Mouse (Mus musculus) MEL (cell line): ENCODE data around the gene Gm21969. TPM values are rescaled to one million over a fixed set of nuclear protein-coding genes. Genes with fewer than 3 reads are reported as not detected.

Experiments used
- DNase-seq: peaks from one replicate; pipeline ENCODE4 v3.0.0; 2011; ENCODE audit warnings: low read depth, low spot score
- H3K27ac ChIP-seq: 2 replicates; pipeline ENCODE4 v1.5.1; 2012; ENCODE audit warnings: low read depth, mild to moderate bottlenecking, control low read depth, low read length, moderate library complexity; ENCODE audit not compliant: control insufficient read depth
- H3K27me3 ChIP-seq, 2 experiments: fragments of 150-350 bp in 1 of 2; sonication (generic) in 1 of 2; 2 replicates each; pipeline ENCODE4 v1.6.1; 2012; ENCODE audit warnings: low read length in 2 of 2, mild to moderate bottlenecking in 2 of 2, improper control_type of control experiment in 1 of 2, moderate library complexity in 1 of 2; ENCODE audit not compliant: insufficient read depth in 2 of 2, control insufficient read depth in 1 of 2
- H3K36me3 ChIP-seq, 2 experiments: 2 replicates each; pipeline ENCODE4 v1.6.1; 2012 to 2014; ENCODE audit warnings: low read length in 2 of 2, improper control_type of control experiment in 1 of 2, inconsistent platforms in 1 of 2, mild to moderate bottlenecking in 1 of 2; ENCODE audit not compliant: insufficient read depth in 2 of 2, control insufficient read depth in 1 of 2
- H3K4me1 ChIP-seq, 2 experiments: fragments of 150-350 bp in 1 of 2; sonication (generic) in 1 of 2; 2 replicates each; pipeline ENCODE4 v1.6.1; 2012; ENCODE audit warnings: low read length in 2 of 2, improper control_type of control experiment in 1 of 2, mild to moderate bottlenecking in 1 of 2; ENCODE audit not compliant: insufficient read depth in 2 of 2, control insufficient read depth in 1 of 2
- H3K4me3 ChIP-seq, 2 experiments: fragments of 150-350 bp in 1 of 2; sonication (generic) in 1 of 2; 2 replicates each; pipeline ENCODE4 v1.5.1; 2012; ENCODE audit warnings: low read depth in 2 of 2, low read length in 2 of 2, mild to moderate bottlenecking in 2 of 2, moderate library complexity in 2 of 2, control low read depth in 1 of 2, improper control_type of control experiment in 1 of 2; ENCODE audit not compliant: control insufficient read depth in 1 of 2, insufficient read depth in 1 of 2
- H3K79me2 ChIP-seq: 2 replicates; pipeline ENCODE4 v1.6.1; 2012; ENCODE audit warnings: mild to moderate bottlenecking, low read length, moderate library complexity; ENCODE audit not compliant: control insufficient read depth, poor library complexity, insufficient read depth
- H3K9ac ChIP-seq: 2 replicates; pipeline ENCODE4 v1.6.1; 2012; ENCODE audit warnings: low read depth, mild to moderate bottlenecking, control low read depth, low read length, moderate library complexity; ENCODE audit not compliant: control insufficient read depth, poor library complexity, severe bottlenecking
- H3K9me3 ChIP-seq: fragments of 150-350 bp; sonication (generic); replicated peaks from 2 replicates; pipeline ENCODE4 v1.6.1; 2012; ENCODE audit warnings: mild to moderate bottlenecking, low read length, improper control_type of control experiment, moderate library complexity; ENCODE audit not compliant: insufficient read depth
- BHLHE40 ChIP-seq: IDR thresholded peaks from 2 replicates; pipeline ENCODE4 v1.6.1; 2012; ENCODE audit warnings: low read depth, mild to moderate bottlenecking, inconsistent platforms, low read length, improper control_type of control experiment, borderline replicate concordance
- CTCF ChIP-seq, 3 experiments: IDR thresholded peaks in 2 of 3; conservative IDR thresholded peaks in 1 of 3; 2 replicates each; pipeline ENCODE4 v1.5.1; 2011 to 2012; ENCODE audit warnings: low read length in 3 of 3, low read depth in 2 of 3, mild to moderate bottlenecking in 2 of 3, improper control_type of control experiment in 1 of 3, inconsistent platforms in 1 of 3, mixed read lengths in 1 of 3, moderate library complexity in 1 of 3; ENCODE audit not compliant: control insufficient read depth in 1 of 3, insufficient read depth in 1 of 3, poor library complexity in 1 of 3, severe bottlenecking in 1 of 3
- E2F4 ChIP-seq: IDR thresholded peaks from 2 replicates; pipeline ENCODE4 v1.6.1; 2011; ENCODE audit warnings: low read depth, low read length, improper control_type of control experiment, borderline replicate concordance
- EP300 ChIP-seq, 2 experiments: IDR thresholded peaks; 2 replicates each; pipeline ENCODE4 v1.6.1; 2011; ENCODE audit warnings: improper control_type of control experiment in 2 of 2, low read length in 2 of 2, low read depth in 1 of 2, mild to moderate bottlenecking in 1 of 2
- ETS1 ChIP-seq: IDR thresholded peaks from 2 replicates; pipeline ENCODE4 v1.6.1; 2012; ENCODE audit warnings: low read depth, mild to moderate bottlenecking, inconsistent platforms, low read length, improper control_type of control experiment, moderate library complexity
- GATA1 ChIP-seq: IDR thresholded peaks from 2 replicates; pipeline ENCODE4 v1.6.1; 2011; ENCODE audit warnings: low read depth, low read length, improper control_type of control experiment
- JUND ChIP-seq: IDR thresholded peaks from 2 replicates; pipeline ENCODE4 v1.6.1; 2011; ENCODE audit warnings: low read depth, mild to moderate bottlenecking, improper control_type of control experiment, low read length
- KAT2A ChIP-seq: conservative IDR thresholded peaks from 2 replicates; pipeline ENCODE4 v1.6.1; 2012; ENCODE audit warnings: low read depth, low read length, improper control_type of control experiment, inconsistent platforms
- MAFK ChIP-seq: IDR thresholded peaks from 2 replicates; pipeline ENCODE4 v1.6.1; 2011; ENCODE audit warnings: low read depth, mild to moderate bottlenecking, low read length, improper control_type of control experiment, borderline replicate concordance
- MAZ ChIP-seq: IDR thresholded peaks from 2 replicates; pipeline ENCODE4 v1.6.1; 2012; ENCODE audit warnings: low read depth, mild to moderate bottlenecking, inconsistent platforms, low read length, improper control_type of control experiment
- MYC ChIP-seq: IDR thresholded peaks from 2 replicates; pipeline ENCODE4 v1.6.1; 2011; ENCODE audit warnings: low read depth, mild to moderate bottlenecking, low read length, improper control_type of control experiment, moderate library complexity
- NELFE ChIP-seq: IDR thresholded peaks from 2 replicates; pipeline ENCODE4 v1.6.1; 2011; ENCODE audit warnings: low read depth, low read length, improper control_type of control experiment
- NRF1 ChIP-seq: IDR thresholded peaks from 2 replicates; pipeline ENCODE4 v1.6.1; 2014; ENCODE audit warnings: low read depth, mild to moderate bottlenecking, inconsistent platforms, low read length, improper control_type of control experiment, moderate library complexity; ENCODE audit not compliant: poor library complexity, insufficient read depth, severe bottlenecking
- POLR2AphosphoS2 ChIP-seq: IDR thresholded peaks from 2 replicates; pipeline ENCODE4 v1.6.1; 2011; ENCODE audit warnings: low read length, improper control_type of control experiment
- RAD21 ChIP-seq: IDR thresholded peaks from 2 replicates; pipeline ENCODE4 v1.6.1; 2011; ENCODE audit warnings: mild to moderate bottlenecking, low read depth, low read length, improper control_type of control experiment
- SIN3A ChIP-seq: IDR thresholded peaks from 2 replicates; pipeline ENCODE4 v1.6.1; 2012; ENCODE audit warnings: low read length, improper control_type of control experiment, inconsistent platforms
- SMC3 ChIP-seq: IDR thresholded peaks from 2 replicates; pipeline ENCODE4 v1.6.1; 2011; ENCODE audit warnings: low read depth, low read length, improper control_type of control experiment
- TAL1 ChIP-seq: IDR thresholded peaks from 2 replicates; pipeline ENCODE4 v1.6.1; 2012; ENCODE audit warnings: mild to moderate bottlenecking, inconsistent platforms, low read length, moderate library complexity, mixed read lengths
- TCF12 ChIP-seq: IDR thresholded peaks from 2 replicates; pipeline ENCODE4 v1.6.1; 2014; ENCODE audit warnings: low read depth, mild to moderate bottlenecking, inconsistent platforms, low read length, improper control_type of control experiment, moderate library complexity
- USF1 ChIP-seq: IDR thresholded peaks from 2 replicates; pipeline ENCODE4 v1.6.1; 2014; ENCODE audit warnings: low read depth, mild to moderate bottlenecking, inconsistent platforms, low read length, improper control_type of control experiment, moderate library complexity
- ZC3H11A ChIP-seq: IDR thresholded peaks from 2 replicates; pipeline ENCODE4 v1.6.1; 2012; ENCODE audit warnings: low read depth, mild to moderate bottlenecking, inconsistent platforms, low read length, improper control_type of control experiment
- polyA plus RNA-seq, 2 experiments: library from polyadenylated mRNA; stranded (reverse) in 1 of 2; unstranded in 1 of 2; fragments of >175 nt in 1 of 2; fragments of >200 nt in 1 of 2; gene quantifications; 2 replicates each; pipeline versions ENCODE4 v1.2.1 to v1.2.4; 2012; ENCODE audit warnings: low replicate concordance in 2 of 2, low read depth in 1 of 2; ENCODE audit not compliant: insufficient read length in 2 of 2, insufficient read depth in 1 of 2, missing spikeins in 1 of 2
- total RNA-seq: library from RNA; depleted of rRNA; stranded (reverse); fragments of 300-350 nt; gene quantifications from 2 replicates; pipeline ENCODE4 v1.2.3, GENCODE M21; 2012

Gm21969 gene
- total and polyA plus RNA-seq, 3 experiments = 0.03 TPM; not detected in 2

GRCm38 (mm10) chr4:139636373-139636772, 33.4 kb downstream of the Gm21969 start:
- Histone ChIP-seq H3K36me3 (no peaks in the 10 kb centered on the region; a peak in 1 of 4 replicates), H3K27me3 (no peaks in the 10 kb centered on the region), H3K4me1 (peaks cover 0 to 4% of the 10 kb centered on the region in 2 experiments; a peak in 1 of 4 replicates), H3K9me3 (no peaks in the 10 kb centered on the region), H3K9ac (no peak overlapping the region), H3K4me3 (no peak overlapping the region), H3K27ac (no peak overlapping the region), H3K79me2 (no peaks in the 10 kb centered on the region)
- DNase-seq = peak; percentile 55
- TF ChIP-seq ZC3H11A (0 out of 2 replicates have a peak, but pooled peaks have one; percentile 12), MAZ (no peak), SIN3A (no peak), EP300 (IDR thresholded peaks at IDR 0.05; ENCODE audit: low read depth in 1 of 2, low read length in 2 of 2) (no peak), CTCF (IDR thresholded peaks at IDR 0.05 in 2 of 3, conservative IDR thresholded peaks at IDR 0.05 in 1 of 3; ENCODE audit: control insufficient read depth in 1 of 3, insufficient read depth in 1 of 3, low read depth in 2 of 3, low read length in 3 of 3, poor library complexity in 1 of 3, severe bottlenecking in 1 of 3) (peak; percentile 66 to 84 (median 70)), POLR2AphosphoS2 (no peak), NELFE (no peak), SMC3 (peak; percentile 59), RAD21 (peak; percentile 62), TCF12 (no peak)

GRCm38 (mm10) chr4:139637847-139638246, 34.9 kb downstream of the Gm21969 start:
- H3K9me3 ChIP-seq = no peaks in the 10 kb centered on the region
- no peak overlapping the region for H3K27ac ChIP-seq
- no peaks in the 10 kb centered on the region for H3K79me2 ChIP-seq
- peaks cover 0 to 4% of the 10 kb centered on the region in 2 experiments; a peak in 1 of 4 replicates for H3K4me1 ChIP-seq
- no peaks in the 10 kb centered on the region for H3K27me3 ChIP-seq
- H3K36me3 ChIP-seq = no peaks in the 10 kb centered on the region; a peak in 1 of 4 replicates
- no peak overlapping the region for H3K4me3 ChIP-seq
- DNase-seq = no peak
- no peak overlapping the region for H3K9ac ChIP-seq
- TF ChIP-seq BHLHE40 = no peak
- no peak for TF ChIP-seq USF1
- no peak for TF ChIP-seq TAL1
- TF ChIP-seq MYC = no peak
- TF ChIP-seq MAFK = no peak
- no peak for TF ChIP-seq ETS1
- no peak for TF ChIP-seq E2F4
- no peak for TF ChIP-seq NRF1
- no peak for TF ChIP-seq KAT2A
- TF ChIP-seq GATA1 = no peak
- TF ChIP-seq JUND = no peak
- TF ChIP-seq, all 39 proteins: peak for 0
